Mouse (Mus musculus) layer of hippocampus, postnatal 25 days (tissue): ENCODE data around the gene Ttyh3. TPM values are rescaled to one million over a fixed set of nuclear protein-coding genes. Genes with fewer than 3 reads are reported as not detected.
"Not testable (repeated sequence)": the region's sequence is repeated elsewhere in the genome, so short reads cannot be mapped to it uniquely, and the experiment has no call there.

Experiments
- DNase-seq, 2 experiments: peaks; one replicate each; pipeline ENCODE4 v3.0.0; 2022; ENCODE audit warnings: mixed read lengths in 2 of 2, low spot score in 1 of 2; ENCODE audit errors: extremely low spot score in 1 of 2
- total RNA-seq, 2 experiments: library from RNA; stranded (reverse); gene quantifications; 2 replicates each; pipeline ENCODE4 v1.2.3; 2021

The Ttyh3 gene
- total RNA-seq: 100 to 1,000 TPM; 247 to 262 TPM

GRCm38 (mm10) chr5:140648519-140649100, at the start of gene Ttyh3:
TSS of gene Ttyh3 (minus strand) at chr5:140649031.
- DNase-seq: no peak

GRCm38 (mm10) chr5:140695987-140696386, 47.2 kb upstream of the Ttyh3 start:
- DNase-seq: no peak

GRCm38 (mm10) chr5:140688434-140688833, 39.6 kb upstream of the Ttyh3 start:
- no peak for DNase-seq

- peak in 1 of 2 experiments; percentile 56 for DNase-seq
These were observed 35.7 kb upstream of the Ttyh3 start for GRCm38 (mm10) chr5:140684343-140685148.

- no peak for DNase-seq
These were observed 33.3 kb upstream of the Ttyh3 start for GRCm38 (mm10) chr5:140682113-140682512.

- DNase-seq: no peak
These were observed 32.1 kb upstream of the Ttyh3 start for GRCm38 (mm10) chr5:140680950-140681349.

GRCm38 (mm10) chr5:140680051-140680450, 31.2 kb upstream of the Ttyh3 start:
- DNase-seq: no peak

- no peak for DNase-seq
These were observed 28.3 kb upstream of the Ttyh3 start for GRCm38 (mm10) chr5:140677137-140677536.

GRCm38 (mm10) chr5:140675640-140676039, 26.8 kb upstream of the Ttyh3 start:
- no peak for DNase-seq

- DNase-seq: no peak
These were observed 26.2 kb upstream of the Ttyh3 start for GRCm38 (mm10) chr5:140675079-140675478.

- DNase-seq: no peak
These were observed 25.2 kb upstream of the Ttyh3 start for GRCm38 (mm10) chr5:140674036-140674435.

- not testable (repeated sequence) for DNase-seq
These were observed 23.8 kb upstream of the Ttyh3 start for GRCm38 (mm10) chr5:140672603-140673002.

- no peak for DNase-seq
These were observed 23.3 kb upstream of the Ttyh3 start for GRCm38 (mm10) chr5:140672115-140672514.

- DNase-seq: peak; percentile 41 to 56
These were observed 14.9 kb upstream of the Ttyh3 start for GRCm38 (mm10) chr5:140663621-140664180.

GRCm38 (mm10) chr5:140662741-140663592, 14.1 kb upstream of the Ttyh3 start:
- peak in 1 of 2 experiments; percentile 37 for DNase-seq

GRCm38 (mm10) chr5:140661875-140662643, 13.2 kb upstream of the Ttyh3 start:
- DNase-seq: peak in 1 of 2 experiments; percentile 22

GRCm38 (mm10) chr5:140661427-140661826, 12.6 kb upstream of the Ttyh3 start:
- no peak for DNase-seq

GRCm38 (mm10) chr5:140660398-140660797, 11.6 kb upstream of the Ttyh3 start:
- DNase-seq: no peak

- DNase-seq: peak; percentile 30 to 47
These were observed 10.9 kb upstream of the Ttyh3 start for GRCm38 (mm10) chr5:140659607-140660272.
